10 mouse cellular contexts compared by ENCODE assay signal in genomic region chr12:32110903-32111302, GRCm38 (mm10). TPM values are rescaled to one million over a fixed set of nuclear protein-coding genes. Genes with fewer than 3 reads are reported as not detected.
A peak's percentile ranks its signal among the peaks of the same experiment; 100 is the strongest.
DNase-seq lines count a peak whose midpoint lies in the region; ATAC-seq lines count a peak whose summit lies in the region.
"Had no signal": no experiment of that assay in that cellular context is flagged by ENCODE, and none has a peak within 500 bp of the region (broad histone marks: within the 10 kb centered on the region; RNA-seq: fewer than 3 reads in every experiment).

No protein-coding gene starts in this region.

- H3K4me2 ChIP-seq in liver, embryonic 13.5 days = peak overlapping the region; percentile 72

- peak overlapping the region; percentile 80 for H3K9ac ChIP-seq in liver, embryonic 13.5 days
- H3K9ac ChIP-seq: heart, embryonic 15.5 days had no signal

- H3K36me3 ChIP-seq in liver, embryonic 13.5 days = peaks cover 58% of the 10 kb centered on the region
- H3K36me3 ChIP-seq: heart, embryonic 15.5 days had no signal

- H3K9me3 ChIP-seq in liver, embryonic 13.5 days (replicated peaks) = no peaks in the 10 kb centered on the region
- H3K9me3 ChIP-seq: heart, embryonic 15.5 days had no signal

- DNase-seq in kidney, postnatal 10 days = peak; percentile 17
- DNase-seq in kidney, adult 18-20 months = no peak
- DNase-seq in embryo, embryonic 10.5 days (ENCODE audit: low spot score) = peak; percentile 45
- DNase-seq in liver, embryonic 13.5 days = peak; percentile 87
- peak; percentile 76 to 80 for DNase-seq in spleen, postnatal 4 days (ENCODE audit: low spot score in 2 of 2)
- no peak for DNase-seq in right cerebral cortex, postnatal 4 days
- no peak for DNase-seq in kidney, postnatal 36 days
- DNase-seq: lung, postnatal 4 days had no signal

- peaks cover 97% of the 10 kb centered on the region for H3K4me1 ChIP-seq in liver, embryonic 13.5 days (replicated peaks)

- peak overlapping the region; percentile 95 for H3K27ac ChIP-seq in liver, embryonic 13.5 days
- H3K27ac ChIP-seq: heart, embryonic 15.5 days; layer of hippocampus, adult 2 months had no signal

- no peaks in the 10 kb centered on the region for H3K27me3 ChIP-seq in liver, embryonic 13.5 days
- H3K27me3 ChIP-seq: heart, embryonic 15.5 days had no signal

- 13% methylated on average over 5 of the region's 5 CpGs for WGBS in liver, embryonic 13.5 days (ENCODE audit: insufficient replicate concordance)

- peak overlapping the region; percentile 55; the same call in 1 of the 2 replicates for H3K4me3 ChIP-seq in liver, embryonic 13.5 days (replicated peaks)
- H3K4me3 ChIP-seq: heart, embryonic 15.5 days; layer of hippocampus, adult 2 months had no signal

- peak; percentile 96 for ATAC-seq in liver, embryonic 13.5 days (ENCODE audit: low read depth)

RNA-seq across cellular contexts. Expression of gene Prkar2b, which starts 49.8 kb away (rescaled TPM):
- polyA plus RNA-seq in liver, embryonic 13.5 days (2015; fragmentation: Nextera tagmentation; extraction: Ambion mirVana) = 79.3 and 94.6 TPM in 2 replicates

Comparison
In these comparisons a context has a peak if more than half of its experiments do, and no peak if none do; other contexts are left out.
1. DNase-seq: peak in kidney, postnatal 10 days (single experiment), embryo, embryonic 10.5 days (single experiment), liver, embryonic 13.5 days (single experiment) and spleen, postnatal 4 days (2 of 2); none in kidney, adult 18-20 months (single experiment), right cerebral cortex, postnatal 4 days (single experiment) and kidney, postnatal 36 days (0 of 2).